Mouse (Mus musculus) embryonic facial prominence, embryonic 13.5 days (tissue): Measurements from ENCODE around the gene Itgb4. TPM values are rescaled to one million over a fixed set of nuclear protein-coding genes. Genes with fewer than 3 reads are reported as not detected.
"Not testable (repeated sequence)": the region's sequence is repeated elsewhere in the genome, so short reads cannot be mapped to it uniquely, and the experiment has no call there.

ENCODE experiments used
- ATAC-seq: fragments of 200-750 bp; cut with Nextera tagmentation; 2 replicates; pipeline ENCODE4 v1.8.0; 2017; ENCODE audit warnings: low read depth; ENCODE audit not compliant: insufficient number of reproducible peaks, insufficient read depth, low FRiP score, low TSS enrichment
- H3K27ac ChIP-seq: fragments of 300-500 bp; sonication (generic); 2 replicates; pipeline ENCODE4 v1.5.1; 2015; ENCODE audit warnings: moderate library complexity, mild to moderate bottlenecking, inconsistent platforms
- H3K27me3 ChIP-seq: fragments of 300-500 bp; sonication (generic); 2 replicates; pipeline ENCODE4 v1.6.1; 2015; ENCODE audit warnings: mild to moderate bottlenecking, inconsistent platforms
- H3K36me3 ChIP-seq: fragments of 300-500 bp; sonication (generic); 2 replicates; pipeline ENCODE4 v1.6.1; 2015; ENCODE audit warnings: mild to moderate bottlenecking, inconsistent platforms
- H3K4me1 ChIP-seq: fragments of 300-500 bp; sonication (generic); 2 replicates; pipeline ENCODE4 v1.6.1; 2015; ENCODE audit warnings: inconsistent platforms
- H3K4me2 ChIP-seq: fragments of 300-500 bp; sonication (generic); 2 replicates; pipeline ENCODE4 v1.6.1; 2015; ENCODE audit warnings: moderate library complexity, mild to moderate bottlenecking, inconsistent platforms
- H3K4me3 ChIP-seq: fragments of 300-500 bp; sonication (generic); 2 replicates; pipeline ENCODE4 v1.5.1; 2015; ENCODE audit warnings: mild to moderate bottlenecking, inconsistent platforms
- H3K9ac ChIP-seq: fragments of 300-500 bp; sonication (generic); 2 replicates; pipeline ENCODE4 v1.6.1; 2015; ENCODE audit warnings: mild to moderate bottlenecking, inconsistent platforms
- H3K9me3 ChIP-seq: fragments of 300-500 bp; sonication (generic); 2 replicates; pipeline ENCODE4 v1.6.1; 2016; ENCODE audit warnings: inconsistent platforms
- WGBS: fragments of 180-500 bp; shearing (Covaris S2); methylation state at CpG from one replicate; pipeline ENCODE4 v1.1.7; 2015; ENCODE audit warnings: mixed read lengths; 5-methylcytosine and 5-hydroxymethylcytosine counted together
- polyA plus RNA-seq: library from polyadenylated mRNA; unstranded; fragments of >200 nt; fragmentation: Nextera tagmentation; extraction: Ambion mirVana; gene quantifications from 2 replicates; pipeline ENCODE4 v1.2.1, GENCODE M21; 2015

Gene Itgb4
- polyA plus RNA-seq, 1 experiment from 2014 or later: 11.6 TPM

DNA sequence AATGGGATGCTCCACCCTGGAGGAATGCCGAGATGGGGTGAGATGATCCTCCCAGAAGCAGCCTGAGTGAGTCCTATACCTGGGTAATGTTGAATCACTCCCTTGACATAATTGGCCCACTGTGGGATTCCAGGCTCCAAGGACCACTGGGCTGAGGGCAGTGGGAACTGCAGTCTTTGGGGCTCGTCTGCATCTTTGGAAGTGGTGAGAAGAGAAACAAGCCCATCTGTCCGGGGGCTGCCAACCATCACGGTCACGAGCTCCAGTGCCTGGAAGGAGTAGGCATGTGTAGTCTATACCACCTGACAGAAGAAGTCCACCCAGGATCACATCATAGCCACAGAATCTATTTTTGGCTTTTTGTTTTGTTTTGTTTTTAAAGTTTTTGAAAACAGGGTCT, 36.4 kb downstream of the Itgb4 start:
- no peak for ATAC-seq
- WGBS: 83% methylated on average over 5 of the region's 5 CpGs
- H3K27ac ChIP-seq: no peak overlapping the region

DNA sequence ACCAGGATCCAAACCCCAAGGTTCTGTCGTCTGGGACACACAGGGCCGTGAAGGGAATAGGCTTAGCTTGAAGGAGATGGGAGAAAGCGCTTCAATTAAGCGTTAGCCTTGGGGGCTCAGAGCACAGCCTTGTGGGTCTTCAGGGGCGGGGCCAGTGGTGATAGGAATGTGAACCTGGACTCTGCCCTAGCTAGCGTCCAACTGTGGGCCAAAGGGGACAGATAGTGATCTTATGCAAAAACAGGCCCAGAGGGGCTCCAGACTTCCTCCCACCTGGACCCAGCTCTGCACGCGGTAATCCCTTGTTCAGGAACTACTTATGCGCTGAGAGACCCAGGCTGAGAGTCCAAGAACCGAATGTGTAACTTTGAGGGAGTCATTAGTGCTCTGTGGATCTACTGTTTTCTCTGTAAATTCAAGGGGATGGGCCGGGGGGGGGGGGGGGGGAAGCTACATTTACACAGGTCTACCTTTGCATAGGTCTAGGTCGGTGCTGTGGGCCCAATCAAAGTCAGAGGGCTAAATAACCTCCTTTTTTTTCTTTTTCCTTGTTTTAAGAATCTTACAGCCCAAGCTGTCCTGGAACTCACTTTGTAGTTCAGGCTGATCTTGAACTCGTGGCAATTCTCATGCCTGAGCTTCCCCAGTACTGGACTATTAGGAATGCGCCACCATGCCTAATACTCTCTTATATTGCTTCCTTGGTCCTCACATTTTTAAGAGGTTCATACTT, 37.2 kb downstream of the Itgb4 start:
- Histone ChIP-seq H3K4me1 (peaks cover 20% of the 10 kb centered on the region), H3K9me3 (no peaks in the 10 kb centered on the region), H3K27ac (peak overlapping the region; percentile 96), H3K27me3 (no peaks in the 10 kb centered on the region), H3K4me2 (peak overlapping the region; percentile 70), H3K9ac (peak overlapping the region; percentile 88), H3K36me3 (peaks cover 39% of the 10 kb centered on the region), H3K4me3 (peak overlapping the region; percentile 74)
- ATAC-seq: no peak
- 11% methylated on average over 14 of the region's 14 CpGs for WGBS

More for the DNA sequence above, 36.4 kb downstream of the Itgb4 start:
- H3K9me3 ChIP-seq: no peaks in the 10 kb centered on the region
- peak overlapping the region; percentile 70; the same call in 1 of the 2 replicates for H3K4me2 ChIP-seq
- peaks cover 42% of the 10 kb centered on the region for H3K36me3 ChIP-seq
- peaks cover 26% of the 10 kb centered on the region for H3K4me1 ChIP-seq
- H3K27me3 ChIP-seq: no peaks in the 10 kb centered on the region
- peak overlapping the region; percentile 88; the same call in 1 of the 2 replicates for H3K9ac ChIP-seq
- H3K4me3 ChIP-seq: no peak overlapping the region

GRCm38 (mm10) chr11:116012262-116012947, 37.9 kb downstream of the Itgb4 start, which contains the start of gene Galk1:
Gene Galk1 (minus strand): TSS chr11:116012719.
- H3K4me1 ChIP-seq: peaks cover 20% of the 10 kb centered on the region
- H3K9ac ChIP-seq: peak within 1 kb of the TSS; percentile 88
- ATAC-seq: peak; percentile 89
- H3K27me3 ChIP-seq: no peaks in the 10 kb centered on the region
- under 1% methylated on average over 55 of the region's 55 CpGs for WGBS
- H3K4me3 ChIP-seq: peak within 1 kb of the TSS; percentile 74
- H3K9me3 ChIP-seq: no peaks in the 10 kb centered on the region
- peak within 1 kb of the TSS; percentile 70 for H3K4me2 ChIP-seq
- peak within 1 kb of the TSS; percentile 96 for H3K27ac ChIP-seq
- peaks cover 32% of the 10 kb centered on the region for H3K36me3 ChIP-seq

GRCm38 (mm10) chr11:116014821-116015220, 40.3 kb downstream of the Itgb4 start:
- Histone ChIP-seq H3K4me2 (no peak overlapping the region), H3K9ac (0 out of 2 replicates have a peak overlapping the region, but pooled peaks have one; percentile 22), H3K36me3 (peaks cover 8% of the 10 kb centered on the region), H3K4me3 (no peak overlapping the region), H3K9me3 (no peaks in the 10 kb centered on the region), H3K27me3 (no peaks in the 10 kb centered on the region), H3K4me1 (peaks cover 20% of the 10 kb centered on the region), H3K27ac (no peak overlapping the region)
- ATAC-seq: no peak
- 61% methylated on average over 8 of the region's 8 CpGs for WGBS

DNA sequence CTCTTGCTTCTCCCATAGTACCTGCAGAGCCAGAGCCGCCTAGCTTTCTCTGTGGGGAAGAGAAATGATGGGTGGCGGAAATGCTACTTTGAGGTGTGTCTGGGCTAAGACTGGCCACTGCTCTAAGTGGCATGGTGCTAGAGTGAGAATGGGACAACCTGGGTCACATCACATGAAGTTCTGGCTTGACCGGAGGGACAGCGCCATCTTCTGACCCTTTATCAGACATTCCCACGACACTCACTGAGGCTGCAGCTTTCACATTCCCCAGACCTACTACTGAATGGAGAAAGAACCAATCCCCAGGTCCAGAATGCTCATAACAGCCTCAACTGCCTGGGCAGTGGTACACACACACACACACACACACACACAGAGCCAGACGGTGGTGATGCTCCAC, 43.6 kb downstream of the Itgb4 start:
- Histone ChIP-seq H3K4me2 (no peak overlapping the region), H3K9ac (no peak overlapping the region), H3K9me3 (no peaks in the 10 kb centered on the region), H3K4me1 (peaks cover 10% of the 10 kb centered on the region), H3K27me3 (no peaks in the 10 kb centered on the region), H3K4me3 (no peak overlapping the region), H3K27ac (no peak overlapping the region), H3K36me3 (peaks cover 14% of the 10 kb centered on the region)
- 28% methylated on average over 6 of the region's 6 CpGs for WGBS
- no peak for ATAC-seq

GRCm38 (mm10) chr11:116018867-116019266, 44.4 kb downstream of the Itgb4 start:
- H3K27me3 ChIP-seq, H3K9me3 ChIP-seq, H3K27ac ChIP-seq, H3K9ac ChIP-seq, H3K4me3 ChIP-seq, H3K4me1 ChIP-seq, H3K4me2 ChIP-seq, ATAC-seq: not testable (repeated sequence)
- peaks cover 17% of the 10 kb centered on the region for H3K36me3 ChIP-seq
- WGBS: 93% methylated on average over 4 of the region's 4 CpGs

DNA sequence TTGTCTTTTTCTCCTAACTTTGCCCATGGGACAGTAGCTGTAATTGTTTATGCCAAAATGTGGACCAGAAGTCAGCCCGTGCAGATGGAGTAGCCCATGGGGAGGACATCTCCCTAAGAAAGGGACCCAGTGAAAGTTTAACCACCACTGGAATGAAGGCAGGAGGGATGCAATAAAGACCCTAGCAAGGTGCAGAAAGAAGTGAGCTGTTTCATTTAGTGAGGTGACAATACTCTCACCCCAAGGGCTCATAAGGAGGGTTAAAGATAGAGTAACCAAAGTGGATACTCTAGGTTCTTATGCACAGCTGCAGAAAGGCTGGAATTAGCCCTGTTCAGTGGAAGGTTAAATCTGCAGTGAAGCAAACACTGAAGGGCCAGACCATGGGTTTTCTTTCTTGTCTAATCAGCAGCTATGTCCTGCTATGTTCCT, 44.9 kb downstream of the Itgb4 start:
- WGBS: 55% methylated on average over 1 of the region's 1 CpGs

GRCm38 (mm10) chr11:116019976-116020411, 45.5 kb downstream of the Itgb4 start:
- 83% methylated on average over 2 of the region's 2 CpGs for whole genome bisulfite sequencing
- ATAC-seq: no peak
- peak overlapping the region; percentile 33; the same call in 1 of the 2 replicates for H3K27ac ChIP-seq

More for the DNA sequence above, 44.9 kb downstream of the Itgb4 start:
- H3K4me3 ChIP-seq: no peak overlapping the region
- peaks cover 8% of the 10 kb centered on the region for H3K4me1 ChIP-seq
- no peak overlapping the region for H3K4me2 ChIP-seq
- peaks cover 17% of the 10 kb centered on the region for H3K36me3 ChIP-seq
- no peaks in the 10 kb centered on the region for H3K9me3 ChIP-seq
- no peak overlapping the region for H3K9ac ChIP-seq
- no peaks in the 10 kb centered on the region for H3K27me3 ChIP-seq
- H3K27ac ChIP-seq: no peak overlapping the region
- ATAC-seq: no peak

GRCm38 (mm10) chr11:116020519-116020922, 46.0 kb downstream of the Itgb4 start:
- ATAC-seq: no peak
- Histone ChIP-seq H3K9ac (no peak overlapping the region), H3K4me3 (no peak overlapping the region), H3K36me3 (peaks cover 17% of the 10 kb centered on the region), H3K9me3 (no peaks in the 10 kb centered on the region), H3K4me2 (no peak overlapping the region), H3K27me3 (no peaks in the 10 kb centered on the region), H3K4me1 (peaks cover 8% of the 10 kb centered on the region), H3K27ac (peak overlapping the region; percentile 33; the same call in 1 of the 2 replicates)
- WGBS: 43% methylated on average over 1 of the region's 1 CpGs

More at GRCm38 (mm10) chr11:116019976-116020411, 45.5 kb downstream of the Itgb4 start:
- no peak overlapping the region for H3K9ac ChIP-seq
- H3K4me2 ChIP-seq: no peak overlapping the region
- H3K4me3 ChIP-seq: no peak overlapping the region
- no peaks in the 10 kb centered on the region for H3K9me3 ChIP-seq
- H3K36me3 ChIP-seq: peaks cover 17% of the 10 kb centered on the region
- no peaks in the 10 kb centered on the region for H3K27me3 ChIP-seq
- H3K4me1 ChIP-seq: peaks cover 8% of the 10 kb centered on the region

- WGBS: 79% methylated on average over 6 of the region's 6 CpGs
- no peak overlapping the region for H3K9ac ChIP-seq
- H3K4me3 ChIP-seq: peak overlapping the region; percentile 19
Observed at GRCm38 (mm10) chr11:116021328-116022220, 47.1 kb downstream of the Itgb4 start.

DNA sequence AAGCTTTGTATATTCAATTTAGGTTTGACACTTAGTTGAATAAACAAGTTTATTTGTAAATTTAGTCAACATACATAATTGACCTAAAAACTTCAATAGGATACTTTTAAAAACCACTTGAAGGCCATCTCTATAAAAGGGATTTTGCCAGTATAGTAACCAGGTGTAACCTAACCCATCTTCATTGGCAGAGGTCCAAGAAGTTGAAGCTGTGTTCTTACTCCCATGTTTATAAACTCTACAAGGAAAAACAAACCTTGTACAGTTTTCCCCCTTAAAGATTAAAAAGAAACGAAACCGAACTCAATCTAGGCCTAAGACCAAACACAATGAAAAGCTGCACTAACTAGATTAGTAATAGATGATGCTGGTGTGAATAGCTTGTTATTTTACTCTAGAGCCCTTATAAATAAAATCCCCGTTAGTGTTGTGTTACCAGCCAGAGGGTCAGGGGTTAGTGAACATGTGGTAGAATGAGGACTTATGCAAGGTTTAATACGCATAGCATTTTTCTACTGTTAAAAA, 47.8 kb downstream of the Itgb4 start:
- H3K9ac ChIP-seq: peak overlapping the region; percentile 65
- no peaks in the 10 kb centered on the region for H3K27me3 ChIP-seq
- H3K4me2 ChIP-seq: peak overlapping the region; percentile 74
- H3K4me3 ChIP-seq: peak overlapping the region; percentile 91
- no peak for ATAC-seq
- WGBS: 56% methylated on average over 4 of the region's 4 CpGs
- peaks cover 8% of the 10 kb centered on the region for H3K4me1 ChIP-seq
- H3K27ac ChIP-seq: no peak overlapping the region
- H3K36me3 ChIP-seq: peaks cover 17% of the 10 kb centered on the region
- no peaks in the 10 kb centered on the region for H3K9me3 ChIP-seq

More at GRCm38 (mm10) chr11:116021328-116022220, 47.1 kb downstream of the Itgb4 start:
- peaks cover 17% of the 10 kb centered on the region for H3K36me3 ChIP-seq
- H3K9me3 ChIP-seq: no peaks in the 10 kb centered on the region
- peak overlapping the region; percentile 74 for H3K4me2 ChIP-seq
- peaks cover 8% of the 10 kb centered on the region for H3K4me1 ChIP-seq
- H3K27ac ChIP-seq: peak overlapping the region; percentile 33
- no peak for ATAC-seq
- no peaks in the 10 kb centered on the region for H3K27me3 ChIP-seq
